Mouse (Mus musculus): ENCODE results near the gene Pimreg.

Gene Pimreg

DNA sequence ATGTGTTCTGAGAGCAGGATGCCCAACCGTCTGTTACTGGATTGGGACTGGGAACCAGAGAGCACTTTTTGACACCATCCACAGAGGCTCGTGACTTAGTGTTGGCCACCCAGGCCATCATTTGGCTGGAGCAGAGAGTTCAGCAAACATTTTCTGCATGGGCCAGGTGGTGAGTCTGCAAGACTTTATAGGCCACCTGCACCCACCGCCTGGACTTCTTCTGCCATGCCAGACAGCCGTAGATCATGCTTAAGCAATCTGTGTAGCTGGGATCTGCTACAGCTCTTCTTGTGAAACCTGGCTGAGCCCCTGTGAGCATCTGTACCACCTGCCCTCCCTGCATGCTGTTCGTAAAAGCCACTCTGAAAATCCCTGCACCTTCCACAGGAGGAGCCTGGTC, 25.5 kb downstream of the Pimreg start:
- DNase-seq, result no peak

- no peak for DNase-seq
Measured at GRCm38 (mm10) chr11:72068026-72068425, 26.2 kb downstream of the Pimreg start.

GRCm38 (mm10) chr11:72070733-72071132, 28.9 kb downstream of the Pimreg start:
- no peak for DNase-seq

GRCm38 (mm10) chr11:72072331-72072905, 30.6 kb downstream of the Pimreg start:
- no peak for DNase-seq

DNA sequence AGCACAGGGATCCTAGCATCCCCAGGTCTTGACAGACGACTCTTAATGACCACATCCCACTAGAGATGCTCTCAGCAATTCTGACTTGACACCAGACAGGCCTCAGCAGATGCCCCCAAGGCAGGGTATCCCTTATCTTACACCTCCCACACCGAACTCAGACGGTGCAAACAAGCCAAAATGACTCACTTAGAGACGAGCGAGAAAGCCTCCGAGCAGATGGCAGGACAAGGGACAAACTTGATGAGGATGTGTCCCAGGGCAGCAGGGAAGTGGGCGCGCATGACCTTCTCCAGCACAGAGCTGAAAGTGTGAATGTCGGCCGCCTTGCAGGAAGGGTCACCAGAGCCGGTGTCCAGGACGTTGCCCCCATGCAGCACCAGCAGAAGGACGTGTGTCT, 32.4 kb downstream of the Pimreg start:
- no peak for DNase-seq

DNA sequence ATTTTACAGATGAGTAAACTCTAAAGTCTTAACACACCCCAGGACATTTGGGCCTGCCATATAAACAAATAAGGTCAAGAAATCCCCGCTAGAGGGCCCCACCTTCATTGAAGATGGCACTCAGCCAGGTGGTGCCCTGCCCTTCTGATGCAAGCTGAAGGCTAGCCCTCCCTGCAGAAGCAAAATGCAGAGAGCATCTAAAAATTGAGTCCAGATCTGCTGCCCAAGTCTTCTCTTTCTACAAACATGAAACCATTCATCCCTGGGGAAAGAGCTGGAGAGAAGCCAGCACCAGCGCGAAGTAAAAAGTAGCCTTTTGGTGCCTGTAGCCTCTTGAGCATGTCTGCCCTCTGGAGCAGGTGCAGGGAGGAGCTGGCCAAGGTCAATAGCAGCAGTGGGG, 36.2 kb downstream of the Pimreg start:
- no peak for DNase-seq

GRCm38 (mm10) chr11:72078647-72079046, 36.8 kb downstream of the Pimreg start:
- no peak for DNase-seq

- no peak for DNase-seq
Measured at GRCm38 (mm10) chr11:72080461-72080860, 38.6 kb downstream of the Pimreg start.

- no peak for DNase-seq
Measured at GRCm38 (mm10) chr11:72082601-72083000, 40.8 kb downstream of the Pimreg start.

- DNase-seq, result no peak
Measured at GRCm38 (mm10) chr11:72084337-72084736, 42.5 kb downstream of the Pimreg start.

GRCm38 (mm10) chr11:72086251-72087046, 44.6 kb downstream of the Pimreg start:
- no peak for DNase-seq

GRCm38 (mm10) chr11:72092390-72092789, 50.6 kb downstream of the Pimreg start:
- no peak for DNase-seq

GRCm38 (mm10) chr11:72094442-72094841, 52.6 kb downstream of the Pimreg start:
- no peak for DNase-seq

DNA sequence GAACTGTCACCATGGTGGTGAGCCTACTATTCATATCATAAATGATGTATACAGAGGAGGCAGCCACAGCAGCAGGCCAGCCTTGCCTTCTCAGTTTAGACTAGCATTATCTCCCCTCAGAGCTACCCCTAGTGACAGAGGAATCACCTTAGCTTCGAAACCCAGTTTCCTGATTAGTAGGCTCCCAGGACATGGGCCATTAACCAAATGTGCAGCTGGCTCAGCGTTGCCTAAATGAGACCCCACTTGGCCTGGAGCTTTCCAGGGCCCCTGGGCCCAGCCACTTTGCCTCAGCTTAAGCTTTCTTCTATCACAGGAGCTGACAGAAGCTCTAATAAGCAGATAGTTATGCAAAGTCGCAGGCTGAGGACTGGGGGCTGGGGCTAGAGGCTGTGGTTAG, 54.2 kb downstream of the Pimreg start:
- DNase-seq, result no peak

All from thymus, postnatal 4 days (tissue).